Mouse (Mus musculus): ENCODE data around the gene Kcnq1. TPM values are rescaled to one million over a fixed set of nuclear protein-coding genes. Genes with fewer than 3 reads are reported as not detected.

Gene Kcnq1
- polyA plus RNA-seq, 1 experiment from 2014 or later: 0.87 TPM

DNA sequence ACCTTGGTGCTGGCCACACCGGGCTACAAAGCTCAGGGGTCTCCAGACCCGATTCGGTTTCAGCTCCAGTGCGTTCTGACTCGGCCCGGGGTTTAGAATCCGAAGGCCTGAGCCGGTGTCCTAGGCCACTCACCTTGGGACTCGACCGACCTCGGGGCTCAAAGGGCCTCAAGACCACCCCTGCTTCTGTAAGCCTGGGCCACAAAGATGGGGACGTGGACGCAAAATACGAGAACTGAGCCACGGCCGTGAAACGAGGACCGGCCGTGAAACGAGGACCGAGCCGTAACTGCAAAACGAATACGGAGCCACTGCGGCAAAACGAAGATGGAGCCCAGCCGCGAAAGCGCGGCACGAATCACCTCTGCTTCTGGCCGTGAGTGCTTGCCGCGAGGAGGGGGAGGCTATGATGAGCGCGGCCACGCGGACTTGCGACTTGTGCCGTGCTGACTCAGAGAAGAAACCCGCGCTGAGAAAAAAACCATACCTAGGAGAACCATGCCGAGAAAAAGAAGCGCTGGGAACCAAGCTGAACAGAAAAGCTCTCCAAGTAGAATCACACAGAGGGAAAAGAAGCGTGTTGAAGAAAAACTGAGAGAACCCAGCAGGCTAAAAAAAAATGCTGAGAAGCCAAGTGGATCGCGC, 189.3 kb downstream of the Kcnq1 start:
- H3K27ac ChIP-seq: peak overlapping the region; percentile 53; the same call in 1 of the 2 replicates
- WGBS: 54% methylated on average over 47 of the region's 47 CpGs
- no peaks in the 10 kb centered on the region for H3K36me3 ChIP-seq (replicated peaks)
- H3K9me3 ChIP-seq: peaks cover 17% of the 10 kb centered on the region
- peak overlapping the region; percentile 57 for H3K4me2 ChIP-seq
- peak overlapping the region; percentile 65 for H3K9ac ChIP-seq
- H3K4me1 ChIP-seq: peaks cover 15% of the 10 kb centered on the region
- peak overlapping the region; percentile 55 for H3K4me3 ChIP-seq (replicated peaks)
- H3K27me3 ChIP-seq: peaks cover 19% of the 10 kb centered on the region
- no peak for ATAC-seq (ENCODE audit: low FRiP score)

DNA sequence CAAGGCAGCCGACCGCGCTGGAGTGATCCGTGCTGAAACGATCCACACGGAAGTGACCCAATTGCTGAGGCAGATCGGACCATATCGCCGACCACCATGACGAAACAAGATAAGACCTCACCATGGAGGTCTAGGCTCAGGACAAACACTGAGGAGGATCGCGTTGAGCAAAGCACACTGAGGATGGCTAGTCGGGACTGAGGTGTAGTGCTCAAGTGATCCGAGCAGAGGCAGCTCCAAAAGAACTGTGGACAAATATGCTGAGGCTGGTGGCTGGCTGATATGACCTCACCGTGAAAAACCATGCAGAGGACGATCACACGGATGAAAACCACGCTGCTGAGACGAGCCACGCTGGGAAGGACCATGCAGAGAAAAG, 189.8 kb downstream of the Kcnq1 start:
- peaks cover 19% of the 10 kb centered on the region for H3K27me3 ChIP-seq
- peaks cover 15% of the 10 kb centered on the region for H3K4me1 ChIP-seq
- H3K9me3 ChIP-seq: peaks cover 17% of the 10 kb centered on the region
- no peaks in the 10 kb centered on the region for H3K36me3 ChIP-seq (replicated peaks)
- WGBS: 40% methylated on average over 20 of the region's 20 CpGs
- H3K27ac ChIP-seq: peak overlapping the region; percentile 53
- H3K4me2 ChIP-seq: peak overlapping the region; percentile 57
- peak overlapping the region; percentile 55 for H3K4me3 ChIP-seq (replicated peaks)
- peak; percentile 47 for ATAC-seq (ENCODE audit: low FRiP score)
- H3K9ac ChIP-seq: peak overlapping the region; percentile 65

- peak; percentile 98 for ATAC-seq (ENCODE audit: low FRiP score)
- Histone ChIP-seq H3K4me3 (replicated peaks) (peak overlapping the region; percentile 55), H3K27me3 (peaks cover 19% of the 10 kb centered on the region), H3K9ac (peak overlapping the region; percentile 65), H3K9me3 (peaks cover 17% of the 10 kb centered on the region), H3K4me1 (peaks cover 14% of the 10 kb centered on the region), H3K27ac (peak overlapping the region; percentile 53), H3K36me3 (replicated peaks) (no peaks in the 10 kb centered on the region), H3K4me2 (peak overlapping the region; percentile 57)
- WGBS: 47% methylated on average over 17 of the region's 17 CpGs
These were observed 190.2 kb downstream of the Kcnq1 start for GRCm38 (mm10) chr7:143296384-143296801.

- H3K9me3 ChIP-seq: peaks cover 16% of the 10 kb centered on the region
- ATAC-seq (ENCODE audit: low FRiP score): no peak
- no peak overlapping the region for H3K9ac ChIP-seq
- no peak overlapping the region for H3K27ac ChIP-seq
- H3K27me3 ChIP-seq: peaks cover 20% of the 10 kb centered on the region
- no peak overlapping the region for H3K4me2 ChIP-seq
- peaks cover 15% of the 10 kb centered on the region for H3K4me1 ChIP-seq
- H3K4me3 ChIP-seq (replicated peaks): no peak overlapping the region
- 53% methylated on average over 7 of the region's 7 CpGs for WGBS
- no peaks in the 10 kb centered on the region for H3K36me3 ChIP-seq (replicated peaks)
These were observed 193.9 kb downstream of the Kcnq1 start for GRCm38 (mm10) chr7:143300037-143300436.

DNA sequence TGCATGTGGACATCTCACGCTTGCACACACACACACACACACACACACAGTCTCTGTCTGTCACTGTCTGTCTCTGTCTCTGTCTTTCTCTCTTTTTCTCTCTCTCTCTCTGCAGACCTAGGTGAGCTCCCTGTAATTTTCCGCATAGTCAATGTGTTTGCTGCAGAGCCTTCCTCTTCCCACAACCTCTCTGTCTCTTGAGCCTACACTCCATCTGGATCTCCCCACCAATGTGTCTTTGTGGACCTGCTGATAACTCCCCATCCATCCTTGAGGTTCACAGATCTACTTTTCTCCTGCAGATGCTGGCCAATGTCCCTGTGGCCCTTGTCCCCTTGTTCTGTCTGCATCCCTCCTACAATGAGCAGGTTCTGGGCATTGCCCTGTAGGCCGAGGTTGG, 194.5 kb downstream of the Kcnq1 start:
- 89% methylated on average over 3 of the region's 3 CpGs for WGBS
- H3K36me3 ChIP-seq (replicated peaks): no peaks in the 10 kb centered on the region
- no peak overlapping the region for H3K4me2 ChIP-seq
- H3K27ac ChIP-seq: no peak overlapping the region
- H3K9me3 ChIP-seq: peaks cover 9% of the 10 kb centered on the region
- no peak overlapping the region for H3K9ac ChIP-seq
- H3K4me1 ChIP-seq: peaks cover 16% of the 10 kb centered on the region
- H3K27me3 ChIP-seq: peaks cover 22% of the 10 kb centered on the region
- no peak for ATAC-seq (ENCODE audit: low FRiP score)
- H3K4me3 ChIP-seq (replicated peaks): no peak overlapping the region

GRCm38 (mm10) chr7:143302156-143302555, 196.0 kb downstream of the Kcnq1 start:
- no peak overlapping the region for H3K27ac ChIP-seq
- WGBS: 89% methylated on average over 7 of the region's 7 CpGs
- H3K4me2 ChIP-seq: no peak overlapping the region
- no peak overlapping the region for H3K4me3 ChIP-seq (replicated peaks)
- peaks cover 20% of the 10 kb centered on the region for H3K4me1 ChIP-seq
- H3K36me3 ChIP-seq (replicated peaks): no peaks in the 10 kb centered on the region
- H3K9ac ChIP-seq: no peak overlapping the region
- H3K9me3 ChIP-seq: no peaks in the 10 kb centered on the region
- peaks cover 22% of the 10 kb centered on the region for H3K27me3 ChIP-seq
- no peak for ATAC-seq (ENCODE audit: low FRiP score)

- Histone ChIP-seq H3K9ac (no peak overlapping the region), H3K4me3 (replicated peaks) (no peak overlapping the region), H3K4me2 (no peak overlapping the region), H3K27me3 (peaks cover 22% of the 10 kb centered on the region), H3K9me3 (no peaks in the 10 kb centered on the region), H3K27ac (no peak overlapping the region), H3K36me3 (replicated peaks) (no peaks in the 10 kb centered on the region), H3K4me1 (peaks cover 20% of the 10 kb centered on the region)
- ATAC-seq (ENCODE audit: low FRiP score): no peak
- 72% methylated on average over 9 of the region's 9 CpGs for WGBS
These were observed 196.6 kb downstream of the Kcnq1 start for GRCm38 (mm10) chr7:143302593-143303238.

GRCm38 (mm10) chr7:143303557-143303956, 197.4 kb downstream of the Kcnq1 start:
- Histone ChIP-seq H3K4me1 (peaks cover 20% of the 10 kb centered on the region), H3K9me3 (no peaks in the 10 kb centered on the region), H3K36me3 (replicated peaks) (no peaks in the 10 kb centered on the region), H3K27me3 (peaks cover 22% of the 10 kb centered on the region), H3K27ac (no peak overlapping the region), H3K9ac (no peak overlapping the region), H3K4me2 (no peak overlapping the region), H3K4me3 (replicated peaks) (no peak overlapping the region)
- WGBS: 95% methylated on average over 5 of the region's 5 CpGs
- no peak for ATAC-seq (ENCODE audit: low FRiP score)

DNA sequence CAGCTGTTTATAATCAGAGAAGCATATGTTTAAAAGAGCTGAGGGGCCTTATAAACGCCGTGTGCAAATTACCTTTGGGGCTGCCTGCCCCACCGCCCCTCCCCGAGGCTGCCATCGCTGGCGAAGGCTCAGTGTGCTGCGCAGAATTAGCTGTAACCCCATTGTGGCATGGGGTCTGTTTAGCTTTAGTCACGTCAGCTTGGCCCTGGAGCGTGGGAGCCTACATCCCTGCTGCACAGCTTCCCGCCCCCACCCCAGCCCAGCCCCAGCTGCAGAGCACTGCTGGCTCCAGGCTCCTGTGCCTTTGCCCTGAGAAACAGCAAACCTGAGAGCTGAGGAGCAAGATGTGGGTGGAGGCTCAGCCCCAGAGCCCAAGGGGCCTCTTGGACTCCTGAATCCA, 199.6 kb downstream of the Kcnq1 start:
- Histone ChIP-seq H3K9me3 (no peaks in the 10 kb centered on the region), H3K36me3 (replicated peaks) (no peaks in the 10 kb centered on the region), H3K9ac (no peak overlapping the region), H3K4me2 (no peak overlapping the region), H3K4me3 (replicated peaks) (no peak overlapping the region), H3K27me3 (peaks cover 18% of the 10 kb centered on the region), H3K4me1 (peaks cover 11% of the 10 kb centered on the region; the same call in 1 of the 2 replicates), H3K27ac (no peak overlapping the region)
- no peak for ATAC-seq (ENCODE audit: low FRiP score)
- 57% methylated on average over 10 of the region's 10 CpGs for WGBS

DNA sequence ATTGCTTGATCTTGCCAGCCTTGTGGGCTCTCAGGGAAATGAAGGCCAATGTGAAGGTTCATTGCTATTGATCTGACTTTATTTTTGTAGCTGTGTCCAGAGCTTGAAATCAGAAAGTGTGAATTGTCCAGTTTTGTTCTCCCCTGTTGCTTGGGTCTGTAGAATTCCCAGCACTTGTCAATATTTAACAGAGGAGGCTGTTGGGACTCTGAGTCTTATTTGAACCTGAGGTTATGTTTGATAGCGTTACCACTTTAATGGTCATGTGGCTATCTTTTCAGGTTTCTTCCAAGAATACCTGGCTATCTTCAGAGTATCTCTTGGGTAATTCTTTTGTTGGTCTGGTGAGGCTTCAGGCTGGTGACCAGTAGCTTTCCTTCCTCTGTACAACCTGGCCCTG, 201.8 kb downstream of the Kcnq1 start:
- Histone ChIP-seq H3K4me2 (no peak overlapping the region), H3K27ac (no peak overlapping the region), H3K4me3 (replicated peaks) (no peak overlapping the region), H3K27me3 (peaks cover 21% of the 10 kb centered on the region; the same call in 1 of the 2 replicates), H3K4me1 (peaks cover 5% of the 10 kb centered on the region; the same call in 1 of the 2 replicates), H3K36me3 (replicated peaks) (no peaks in the 10 kb centered on the region), H3K9ac (no peak overlapping the region), H3K9me3 (no peaks in the 10 kb centered on the region)
- WGBS: 97% methylated on average over 1 of the region's 1 CpGs
- ATAC-seq (ENCODE audit: low FRiP score): no peak

GRCm38 (mm10) chr7:143310311-143310710, 204.1 kb downstream of the Kcnq1 start:
- Histone ChIP-seq H3K9ac (no peak overlapping the region), H3K9me3 (no peaks in the 10 kb centered on the region), H3K36me3 (replicated peaks) (no peaks in the 10 kb centered on the region), H3K27me3 (peaks cover 27% of the 10 kb centered on the region; the same call in 1 of the 2 replicates), H3K4me3 (replicated peaks) (no peak overlapping the region), H3K4me1 (peaks cover 5% of the 10 kb centered on the region; the same call in 1 of the 2 replicates), H3K4me2 (no peak overlapping the region), H3K27ac (0 out of 2 replicates have a peak overlapping the region, but pooled peaks have one; percentile 31)
- ATAC-seq (ENCODE audit: low FRiP score): no peak
- WGBS: 67% methylated on average over 3 of the region's 3 CpGs

- ATAC-seq (ENCODE audit: low FRiP score): no peak
- Histone ChIP-seq H3K36me3 (replicated peaks) (no peaks in the 10 kb centered on the region), H3K9me3 (no peaks in the 10 kb centered on the region), H3K4me1 (peaks cover 2% of the 10 kb centered on the region; the same call in 1 of the 2 replicates), H3K4me3 (replicated peaks) (no peak overlapping the region), H3K4me2 (no peak overlapping the region), H3K9ac (no peak overlapping the region), H3K27me3 (peaks cover 27% of the 10 kb centered on the region; the same call in 1 of the 2 replicates), H3K27ac (no peak overlapping the region)
- 74% methylated on average over 8 of the region's 8 CpGs for WGBS
These were observed 204.7 kb downstream of the Kcnq1 start for GRCm38 (mm10) chr7:143310847-143311246.

All from forebrain, embryonic 12.5 days (tissue).